Mouse (Mus musculus) thymus, postnatal 10 days (tissue): ENCODE data around the gene Sema3c.

ENCODE experiments used
- DNase-seq, 2 experiments: peaks; one replicate each; pipeline ENCODE4 v3.0.0; 2021; ENCODE audit warnings: low spot score in 2 of 2

Gene Sema3c

GRCm38 (mm10) chr5:17776571-17776970, 202.5 kb downstream of the Sema3c start:
- peak in 1 of 2 experiments; percentile 56 for DNase-seq
